Mouse (Mus musculus) thymus, postnatal 25 days (tissue): Measurements from ENCODE around the gene Vip.
A peak's percentile ranks its signal among the peaks of the same experiment; 100 is the strongest.

Experiments used
- DNase-seq: peaks from one replicate; pipeline ENCODE4 v3.0.0; 2022

Vip gene

DNA sequence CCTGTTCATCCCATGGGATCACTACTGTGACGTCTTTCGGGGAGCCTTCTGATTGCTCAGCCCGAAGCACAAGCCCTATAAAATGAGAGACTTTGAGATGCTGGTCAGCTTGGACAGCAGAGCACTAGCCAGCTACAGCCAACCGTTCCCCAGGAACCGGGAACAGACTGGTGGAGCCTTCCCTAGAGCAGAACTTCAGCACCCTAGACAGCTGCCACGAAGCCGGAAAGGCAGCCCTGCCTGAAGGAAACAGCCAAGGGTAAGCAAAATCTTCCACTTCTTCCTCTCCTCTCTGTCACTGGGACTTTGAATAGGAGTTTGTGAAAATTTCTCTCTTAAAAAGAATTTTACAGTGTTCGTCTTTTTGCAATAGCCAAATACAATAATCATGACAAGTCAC is at the start of gene Vip:
Gene Vip (plus strand): TSS at position 107 of the 400 bp plus-strand sequence.
- no peak for DNase-seq

DNA sequence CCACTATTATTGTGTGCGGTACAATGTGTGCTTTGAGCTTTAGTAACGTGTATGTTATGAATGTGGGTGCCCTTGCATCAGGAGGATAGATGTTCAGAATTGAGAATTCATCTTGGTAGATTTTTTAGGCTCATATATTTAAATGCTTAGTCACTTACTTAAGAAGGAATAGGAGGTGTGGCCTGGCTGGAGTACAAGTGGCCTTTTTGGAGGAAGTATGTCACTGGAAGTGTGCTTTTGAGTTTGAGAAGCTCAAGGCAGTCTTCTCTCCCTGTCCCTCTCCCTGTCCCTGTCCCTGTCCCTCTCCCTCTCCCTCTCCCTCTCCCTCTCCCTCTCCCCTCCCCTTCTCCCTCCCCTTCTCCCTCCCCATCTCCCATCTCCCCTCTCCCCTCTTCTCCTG is 48.0 kb upstream of the Vip start:
- no peak for DNase-seq

DNA sequence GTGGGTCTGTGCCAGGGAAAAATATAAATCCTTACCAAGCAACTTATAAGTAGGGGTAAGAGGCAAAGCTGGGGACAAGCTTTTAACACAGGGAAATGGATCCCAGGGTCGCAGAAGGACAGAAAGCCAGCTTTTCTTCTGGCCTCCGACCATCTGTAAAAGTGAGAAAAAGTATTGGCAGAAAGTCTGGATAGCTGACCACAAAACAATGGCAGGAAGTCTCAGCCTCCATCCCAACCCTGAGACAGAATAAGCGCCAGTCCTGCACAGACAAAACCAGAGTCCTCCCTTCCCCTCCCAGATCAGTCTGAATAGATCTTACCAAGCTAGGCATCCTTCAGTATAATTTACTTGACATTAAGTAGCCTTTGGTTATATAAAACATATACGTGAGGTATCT is 47.0 kb upstream of the Vip start:
- no peak for DNase-seq

DNA sequence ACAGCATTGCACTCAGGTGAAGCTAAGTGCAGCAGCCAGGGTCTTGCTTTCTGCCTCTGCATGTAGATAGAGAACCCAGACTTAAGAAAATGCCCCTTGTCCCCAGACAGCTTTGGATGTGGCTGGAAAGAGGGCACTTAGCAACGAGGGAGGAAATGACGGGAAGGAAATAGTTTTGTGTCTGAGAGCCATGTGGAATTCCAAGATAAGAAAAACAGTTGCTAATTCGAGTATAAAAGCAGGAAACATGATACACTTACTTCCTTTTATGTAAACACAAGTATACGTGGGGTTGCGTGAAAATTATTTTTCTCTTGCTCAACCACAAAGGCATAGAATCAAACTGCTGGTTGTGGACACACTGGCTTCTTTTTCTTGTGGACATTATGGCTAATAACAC is 45.6 kb upstream of the Vip start, which contains the start of gene Myct1:
Gene Myct1 (plus strand): TSS at position 312 of the 400 bp plus-strand sequence.
- DNase-seq = no peak

DNA sequence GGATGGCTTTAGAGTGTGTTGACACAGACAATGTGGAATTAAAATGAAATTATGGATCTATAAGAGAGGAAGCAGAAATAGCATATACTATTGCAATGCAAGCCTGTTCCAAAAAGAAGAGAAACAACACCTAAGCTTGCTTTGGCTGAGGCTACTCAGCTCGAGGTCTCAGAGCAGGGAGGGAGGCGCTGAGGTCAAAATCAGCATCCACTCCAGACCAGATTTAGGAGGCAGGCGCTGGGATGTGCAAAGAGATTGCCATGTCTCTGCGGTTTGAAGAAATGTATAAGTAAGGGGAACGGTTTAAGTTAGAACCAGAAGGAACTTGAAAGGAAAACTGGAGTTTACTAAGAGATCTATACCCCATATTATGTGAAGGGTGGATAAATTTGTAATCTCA is 44.6 kb upstream of the Vip start:
- no peak for DNase-seq

DNA sequence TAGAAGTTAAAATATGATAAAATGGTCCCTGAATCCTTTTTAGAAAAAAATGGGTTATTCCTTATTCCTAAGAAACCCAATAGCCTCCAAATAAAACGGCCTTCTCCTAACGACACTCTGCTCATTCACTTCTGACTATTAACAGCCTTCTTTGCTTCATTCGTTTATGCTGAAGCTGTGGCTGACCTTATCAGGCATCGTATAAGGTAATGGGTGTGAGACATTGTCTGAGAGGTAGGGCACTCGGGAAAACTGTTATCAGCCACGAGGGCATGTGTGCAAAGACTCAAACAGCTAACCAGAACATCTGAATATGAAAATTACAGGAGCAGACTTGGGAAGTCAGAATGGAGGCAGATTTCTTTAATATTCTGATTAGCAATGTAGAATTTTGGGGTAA is 42.5 kb upstream of the Vip start:
- DNase-seq = no peak

DNA sequence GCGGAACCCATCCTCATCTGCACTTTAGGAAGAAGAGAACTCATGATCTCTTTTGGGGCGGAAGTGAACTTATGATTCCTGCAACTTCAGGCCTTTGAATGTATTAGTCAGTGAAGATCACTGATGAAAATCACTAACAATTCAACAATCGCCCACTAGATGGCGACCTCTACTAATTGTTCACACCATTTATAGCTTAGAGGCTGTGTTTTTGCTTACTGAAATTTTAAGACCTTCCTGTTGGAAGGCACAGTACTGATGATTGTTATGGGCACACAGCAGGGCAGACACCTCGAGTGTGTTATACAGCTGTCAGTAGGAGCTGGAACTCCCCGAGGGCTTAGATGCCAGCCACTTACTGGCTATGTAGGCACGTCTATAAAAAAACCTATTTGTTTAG is 38.9 kb upstream of the Vip start:
- DNase-seq = peak; percentile 53

DNA sequence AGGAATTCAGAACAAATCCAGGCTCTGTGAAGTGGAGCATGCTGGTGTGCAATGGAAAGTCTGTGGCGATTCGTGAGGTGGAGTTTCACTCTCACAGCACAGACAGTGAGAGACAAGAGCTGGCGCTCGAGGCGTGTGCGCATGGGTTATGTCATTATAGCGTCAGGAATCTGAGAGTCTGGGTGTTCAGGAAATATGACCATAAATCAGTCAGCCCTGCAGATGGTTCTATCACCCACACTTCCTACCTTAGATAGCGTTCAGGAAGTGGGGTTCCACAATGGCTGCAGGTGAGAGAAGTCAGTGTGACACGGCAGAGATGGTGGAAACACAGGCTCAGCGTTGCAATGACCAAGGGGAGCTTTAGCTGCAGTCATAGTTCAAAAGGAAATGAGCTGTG is 35.5 kb upstream of the Vip start:
- DNase-seq = no peak

DNA sequence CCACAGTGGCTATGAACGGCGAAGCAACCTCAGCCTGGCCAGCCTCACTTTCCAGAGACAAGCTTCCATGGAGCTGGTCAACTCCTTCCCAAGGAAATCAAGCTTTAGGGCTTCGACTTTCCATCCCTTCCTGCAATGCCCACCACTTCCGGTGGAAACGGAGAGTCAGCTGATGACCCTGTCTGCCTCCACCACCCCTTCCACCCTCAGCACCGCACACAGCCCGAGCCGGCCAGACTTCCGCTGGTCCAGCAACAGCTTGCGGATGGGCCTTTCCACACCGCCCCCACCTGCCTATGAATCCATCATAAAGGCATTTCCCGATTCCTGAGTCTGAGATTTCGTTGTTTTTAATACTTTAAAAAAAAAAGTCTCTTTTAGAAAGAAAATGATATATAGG is 34.6 kb upstream of the Vip start:
- DNase-seq = no peak

DNA sequence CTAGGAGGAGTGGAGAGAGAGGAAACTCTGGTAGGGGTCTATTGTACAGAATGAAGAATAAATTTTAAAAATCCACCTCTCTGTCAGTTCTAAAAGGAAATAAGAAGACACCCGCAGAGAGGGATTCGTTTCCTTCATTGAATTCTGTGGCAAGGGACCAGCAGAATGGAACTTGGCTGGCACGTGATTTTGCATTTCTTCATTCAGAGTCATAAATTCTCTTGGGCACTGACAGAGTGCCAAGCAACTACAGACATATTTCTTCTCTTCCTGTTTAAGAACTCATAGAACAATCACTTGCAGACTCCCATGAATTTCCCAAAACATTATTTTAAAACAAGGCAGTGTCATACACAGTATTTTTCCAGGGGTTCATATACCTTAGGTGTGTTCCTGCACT is 30.1 kb upstream of the Vip start:
- DNase-seq = no peak

DNA sequence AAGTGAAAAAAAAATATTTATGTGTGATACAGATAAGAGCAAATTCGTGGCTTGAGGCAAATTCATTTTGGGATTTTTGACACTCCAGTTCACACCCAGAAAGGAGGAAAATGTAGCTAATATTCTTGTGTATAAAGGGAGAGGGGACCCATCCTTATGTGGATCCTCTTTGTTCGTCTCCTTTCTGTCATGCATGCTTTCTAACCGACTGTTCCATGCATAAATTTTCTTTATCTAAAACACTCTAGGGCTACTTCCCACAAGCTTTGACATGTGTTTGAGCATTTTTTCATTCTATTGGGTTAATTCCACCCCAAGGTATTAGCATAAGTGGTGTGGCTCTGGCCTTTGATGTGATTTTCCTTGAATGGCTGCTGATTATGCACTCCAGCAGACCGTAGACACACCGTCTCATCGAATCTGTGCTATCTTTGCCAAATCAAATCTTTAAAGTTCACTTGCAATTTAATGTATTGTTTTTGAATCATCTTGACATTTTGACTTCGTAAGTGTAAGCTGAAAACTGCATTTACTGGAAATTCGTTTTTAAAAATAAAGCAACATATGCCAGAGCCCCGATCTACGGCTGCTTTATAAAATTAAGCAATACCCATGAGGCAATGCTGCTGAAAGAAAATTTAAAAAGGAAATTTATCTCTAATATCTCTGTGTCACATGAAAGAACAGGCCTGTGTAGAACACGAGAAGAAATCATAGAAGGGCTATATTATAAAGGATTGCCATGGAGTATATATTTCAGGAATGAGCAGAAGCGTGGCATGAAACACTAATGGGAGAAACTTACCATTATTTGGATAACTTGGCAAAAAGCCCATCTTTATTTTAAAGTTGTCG is 23.6 kb upstream of the Vip start:
- DNase-seq = no peak

DNA sequence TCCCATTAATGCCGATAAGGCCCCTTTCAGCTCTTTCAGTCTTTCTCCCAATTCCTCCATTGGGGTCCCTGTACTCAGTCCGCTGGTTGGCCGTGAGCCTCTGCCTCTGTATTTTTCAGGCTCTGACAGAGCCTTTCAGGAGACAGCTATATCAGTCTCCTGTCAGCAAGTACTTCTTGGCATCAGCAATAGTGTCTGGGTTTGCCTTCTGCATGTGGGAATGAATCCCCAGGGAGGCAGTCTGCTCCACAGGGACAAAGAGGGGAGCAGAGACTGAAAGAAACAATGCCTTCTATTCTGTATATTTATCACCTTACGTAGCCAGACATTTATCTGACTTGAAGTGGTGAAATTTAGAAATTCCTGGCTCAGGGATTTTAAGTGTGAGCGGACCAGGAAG is 12.8 kb upstream of the Vip start:
- no peak for DNase-seq

DNA sequence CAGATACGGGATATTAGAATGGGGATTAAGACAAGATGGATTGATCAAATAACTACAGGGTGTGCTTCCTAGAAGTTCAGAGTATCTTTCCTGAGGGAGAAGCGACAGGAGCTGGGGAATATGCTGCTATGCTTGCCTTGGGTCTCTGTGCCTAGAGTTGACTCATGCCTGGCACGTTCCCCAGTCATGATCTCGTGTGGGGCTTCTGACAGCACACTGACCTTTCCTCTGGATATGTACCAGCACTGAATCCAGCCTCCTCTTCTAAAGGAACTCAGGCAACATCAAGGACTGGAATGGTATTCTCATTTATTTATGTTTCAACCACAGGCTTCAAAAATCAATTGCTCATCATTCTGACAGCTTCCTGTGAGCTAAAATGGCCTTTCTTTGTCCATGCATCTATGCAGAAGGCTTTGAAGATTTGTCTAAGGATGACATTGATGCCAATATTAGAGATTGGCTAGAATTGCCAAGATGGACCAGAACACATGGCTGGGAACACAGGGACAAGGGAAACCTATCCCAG is 5.3 kb upstream of the Vip start:
- no peak for DNase-seq

DNA sequence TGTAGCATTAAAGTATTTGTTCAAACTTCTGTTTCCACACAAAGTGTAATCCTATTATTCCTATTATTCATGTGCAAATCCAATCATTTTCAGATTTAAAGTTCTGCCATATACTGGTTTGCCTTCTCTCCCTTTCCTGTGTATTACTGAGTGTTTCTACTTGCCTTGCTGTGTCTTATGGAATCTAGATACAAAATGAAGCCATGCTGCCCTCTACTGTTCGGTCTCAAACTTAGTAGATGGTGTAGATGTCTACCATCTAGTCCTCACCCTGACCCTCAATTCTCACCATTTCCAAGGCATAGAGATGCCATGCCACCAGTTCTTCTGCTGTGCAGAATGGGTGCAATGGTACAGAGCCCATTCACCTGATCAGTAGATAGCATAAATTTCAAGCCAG is 4.7 kb upstream of the Vip start:
- DNase-seq = no peak

DNA sequence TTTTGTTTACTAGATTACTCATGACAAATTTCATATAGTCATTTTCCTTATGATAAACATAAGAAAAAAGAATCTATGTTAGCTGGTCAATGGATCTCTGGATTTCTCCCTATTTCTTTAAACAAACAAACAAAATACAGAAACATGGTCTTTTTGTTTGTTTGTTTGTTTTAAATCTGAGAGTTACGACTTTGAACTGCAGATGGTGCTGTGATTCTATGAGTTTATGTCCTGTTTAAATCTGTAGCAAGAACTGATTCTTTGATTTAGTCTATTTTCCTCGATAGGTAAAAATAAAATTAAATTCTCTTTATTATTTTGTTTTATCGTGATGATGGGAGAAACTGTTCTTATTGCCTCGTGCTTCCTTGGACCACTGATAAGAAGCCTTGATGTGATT is 1.7 kb upstream of the Vip start:
- no peak for DNase-seq

DNA sequence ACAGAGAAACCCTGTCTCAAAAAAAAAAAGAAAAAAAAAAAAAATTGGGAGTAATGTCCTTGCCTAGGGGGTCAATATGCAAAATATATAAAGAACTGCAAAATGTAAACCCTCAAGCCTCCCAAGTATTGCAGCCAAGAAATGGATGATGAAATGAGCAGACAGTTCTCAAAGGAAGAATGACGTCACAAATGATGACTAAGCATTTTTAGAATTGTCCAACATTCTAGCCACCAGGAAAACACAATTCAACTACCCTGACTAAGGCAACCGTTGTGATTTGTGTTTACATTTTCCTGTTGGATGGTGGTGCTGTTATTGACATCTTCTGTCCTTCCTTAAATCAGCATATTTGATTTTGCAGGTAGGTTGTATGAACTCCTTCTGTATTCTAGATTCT is 42.3 kb downstream of the Vip start:
- DNase-seq = no peak

DNA sequence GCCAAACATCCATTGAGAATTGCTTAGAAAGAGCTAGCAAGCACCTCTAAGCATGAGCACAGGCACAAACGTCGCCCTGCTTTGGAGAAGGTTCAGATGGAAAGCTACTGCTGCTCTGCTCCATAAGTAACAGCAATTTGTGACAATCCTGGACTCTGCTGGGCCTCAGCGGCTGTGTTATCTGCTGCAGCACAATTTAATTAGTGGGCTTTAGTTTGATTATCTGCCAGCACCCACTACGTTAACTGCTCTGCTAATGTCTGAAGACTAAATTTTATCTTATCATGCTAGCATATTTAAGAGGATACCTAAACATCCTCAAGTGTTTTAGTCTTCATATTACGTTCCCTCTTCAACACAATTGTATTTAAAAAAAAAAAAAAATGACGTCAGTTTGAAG is 46.6 kb downstream of the Vip start:
- no peak for DNase-seq

DNA sequence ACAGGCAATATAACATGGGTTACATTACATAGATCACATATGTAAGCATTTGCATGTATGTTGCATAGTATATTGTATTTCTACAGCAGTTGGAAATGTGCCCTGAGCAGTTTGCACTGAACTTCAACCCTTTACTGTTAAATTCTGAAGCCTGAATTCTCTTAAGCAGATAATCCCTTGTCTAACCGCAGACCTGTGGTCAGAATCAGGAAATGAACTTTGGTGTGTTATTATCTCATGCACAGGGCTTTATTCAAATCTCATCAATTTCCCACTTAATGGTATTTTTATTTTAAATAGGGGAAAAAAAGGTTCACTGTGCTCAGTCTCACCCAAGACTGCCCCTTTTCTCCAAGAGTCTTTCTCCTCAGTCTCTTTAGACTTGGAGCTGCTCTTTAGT is 55.3 kb downstream of the Vip start:
- no peak for DNase-seq
